Comparison of ENCODE assay signal across 10 mouse cellular contexts in genomic region chr3:30765311-30766027, GRCm38 (mm10). TPM values are rescaled to one million over a fixed set of nuclear protein-coding genes. Genes with fewer than 3 reads are reported as not detected.
DNase-seq lines count a peak whose midpoint lies in the region; ATAC-seq and TF ChIP-seq lines count a peak whose summit lies in the region.
"Had no signal": no experiment of that assay in that cellular context is flagged by ENCODE, and none has a peak within 500 bp of the region (broad histone marks: within the 10 kb centered on the region; RNA-seq: fewer than 3 reads in every experiment).

No protein-coding gene starts in this region.

- 44% methylated on average over 10 of the region's 10 CpGs for WGBS in heart, embryonic 15.5 days
- WGBS in forebrain, embryonic 13.5 days, result 85% methylated on average over 10 of the region's 10 CpGs

- DNase-seq in layer of hippocampus, adult 2 months (ENCODE audit: low spot score in 2 of 2), result no peak
- no peak for DNase-seq in layer of hippocampus, adult 9-11 months
- DNase-seq in lung, postnatal 25 days (ENCODE audit: low spot score), result peak; percentile 14
- peak; percentile 22 to 54 for DNase-seq in thymus, postnatal 36 days
- no peak for DNase-seq in adrenal gland, postnatal 14 days
- DNase-seq in urinary bladder, postnatal 10 days (ENCODE audit: low spot score), result no peak

- no peaks in the 10 kb centered on the region for H3K36me3 ChIP-seq in heart, embryonic 15.5 days
- H3K36me3 ChIP-seq in forebrain, embryonic 13.5 days (ENCODE audit: poor library complexity, severe bottlenecking), result no peaks in the 10 kb centered on the region
- H3K36me3 ChIP-seq: limb, embryonic 15.5 days had no signal

- peaks cover 11% of the 10 kb centered on the region for H3K4me1 ChIP-seq in heart, embryonic 15.5 days (replicated peaks)
- H3K4me1 ChIP-seq in forebrain, embryonic 13.5 days, result no peaks in the 10 kb centered on the region

- H3K4me3 ChIP-seq in layer of hippocampus, adult 2 months, result no peak overlapping the region
- no peak overlapping the region for H3K4me3 ChIP-seq in heart, embryonic 15.5 days
- H3K4me3 ChIP-seq in forebrain, embryonic 13.5 days, result no peak overlapping the region
- H3K4me3 ChIP-seq: limb, embryonic 15.5 days had no signal

- ATAC-seq in heart, embryonic 15.5 days (replicated peaks; ENCODE audit: insufficient number of reproducible peaks, insufficient read depth, low FRiP score, low read depth), result peak; percentile 78
- ATAC-seq in forebrain, embryonic 13.5 days, result no peak

- 0 out of 2 replicates have a peak, but pooled peaks have one; percentile 6 for TF ChIP-seq CTCF in layer of hippocampus, adult 2 months (conservative IDR thresholded peaks at IDR 0.05)

- H3K4me2 ChIP-seq in heart, embryonic 15.5 days, result peak overlapping the region; percentile 47
- no peak overlapping the region for H3K4me2 ChIP-seq in forebrain, embryonic 13.5 days
- H3K4me2 ChIP-seq: limb, embryonic 15.5 days had no signal

- H3K9ac ChIP-seq in heart, embryonic 15.5 days, result no peak overlapping the region
- H3K9ac ChIP-seq in forebrain, embryonic 13.5 days, result no peak overlapping the region
- H3K9ac ChIP-seq: limb, embryonic 15.5 days had no signal

- H3K9me3 ChIP-seq in heart, embryonic 15.5 days (replicated peaks), result no peaks in the 10 kb centered on the region
- no peaks in the 10 kb centered on the region for H3K9me3 ChIP-seq in forebrain, embryonic 13.5 days (replicated peaks)
- H3K9me3 ChIP-seq: limb, embryonic 15.5 days had no signal

- no peak overlapping the region for H3K27ac ChIP-seq in layer of hippocampus, adult 2 months
- H3K27ac ChIP-seq in heart, embryonic 15.5 days, result 0 out of 2 replicates have a peak overlapping the region, but pooled peaks have one; percentile 47
- H3K27ac ChIP-seq in forebrain, embryonic 13.5 days, result no peak overlapping the region
- H3K27ac ChIP-seq: limb, embryonic 15.5 days had no signal

- no peaks in the 10 kb centered on the region for H3K27me3 ChIP-seq in heart, embryonic 15.5 days
- no peaks in the 10 kb centered on the region for H3K27me3 ChIP-seq in forebrain, embryonic 13.5 days
- H3K27me3 ChIP-seq: limb, embryonic 15.5 days had no signal

RNA-seq across cellular contexts. Expression of gene Samd7, which starts 19.4 kb away (rescaled TPM):
- total RNA-seq in layer of hippocampus, adult 2 months (2021), result not detected
- not detected in 2 replicates for polyA plus RNA-seq in heart, embryonic 15.5 days (2015; fragmentation: Nextera tagmentation; extraction: Ambion mirVana)
- total RNA-seq in adrenal gland, postnatal 14 days (2021), result not detected in 2 replicates
- not detected in 2 replicates for polyA plus RNA-seq in forebrain, embryonic 13.5 days (2015; fragmentation: Nextera tagmentation; extraction: Ambion mirVana)
- polyA plus RNA-seq: limb, embryonic 15.5 days; small intestine, adult 2 months had no signal

RNA-seq across cellular contexts. Expression of gene Sec62, which starts 27.2 kb away (rescaled TPM):
- total RNA-seq in layer of hippocampus, adult 2 months (2021), result 10 to 100 TPM; 90.1 to 96.4 TPM
- 42.9 and 71.3 TPM in 2 replicates for polyA plus RNA-seq in heart, embryonic 15.5 days (2015; fragmentation: Nextera tagmentation; extraction: Ambion mirVana)
- 89.3 and 92.6 TPM in 2 replicates for total RNA-seq in adrenal gland, postnatal 14 days (2021)
- polyA plus RNA-seq in forebrain, embryonic 13.5 days (2015; fragmentation: Nextera tagmentation; extraction: Ambion mirVana), result 74.6 and 94.8 TPM in 2 replicates

Comparison
In these comparisons a context has a peak if more than half of its experiments do, and no peak if none do; other contexts are left out.
1. DNase-seq: peak in lung, postnatal 25 days (single experiment) and thymus, postnatal 36 days (2 of 2); none in layer of hippocampus, adult 2 months (0 of 2), layer of hippocampus, adult 9-11 months (single experiment), adrenal gland, postnatal 14 days (single experiment) and urinary bladder, postnatal 10 days (single experiment).